Comparison of ENCODE assay signal across 15 mouse cellular contexts in genomic region chr7:117106691-117107191, GRCm38 (mm10).
DNase-seq lines count a peak whose midpoint lies in the region; ATAC-seq and TF ChIP-seq lines count a peak whose summit lies in the region.
"Had no signal": no experiment of that assay in that cellular context is flagged by ENCODE, and none has a peak within 500 bp of the region (broad histone marks: within the 10 kb centered on the region; RNA-seq: fewer than 3 reads in every experiment).

No protein-coding gene starts in this region.

- H3K4me1 ChIP-seq in forebrain, postnatal 0 days (ENCODE audit: insufficient read depth): no peaks in the 10 kb centered on the region; the same call in 1 of the 2 replicates
- H3K4me1 ChIP-seq in forebrain, embryonic 12.5 days: no peaks in the 10 kb centered on the region
- no peaks in the 10 kb centered on the region for H3K4me1 ChIP-seq in hindbrain, embryonic 16.5 days (ENCODE audit: control insufficient read depth, insufficient read depth, low read depth, low read length)
- no peaks in the 10 kb centered on the region for H3K4me1 ChIP-seq in midbrain, embryonic 11.5 days (ENCODE audit: control insufficient read depth, insufficient read depth, low read length)
- H3K4me1 ChIP-seq: hindbrain, embryonic 13.5 days; liver, embryonic 15.5 days; neural tube, embryonic 15.5 days had no signal

- H3K27me3 ChIP-seq in forebrain, postnatal 0 days (ENCODE audit: insufficient read depth, low read length): no peaks in the 10 kb centered on the region
- H3K27me3 ChIP-seq in forebrain, embryonic 12.5 days: no peaks in the 10 kb centered on the region
- H3K27me3 ChIP-seq in hindbrain, embryonic 16.5 days (replicated peaks; ENCODE audit: control insufficient read depth, insufficient read depth, low read length): no peaks in the 10 kb centered on the region
- no peaks in the 10 kb centered on the region for H3K27me3 ChIP-seq in midbrain, embryonic 11.5 days (ENCODE audit: control insufficient read depth, insufficient read depth, low read length)
- H3K27me3 ChIP-seq: hindbrain, embryonic 13.5 days; liver, embryonic 15.5 days; neural tube, embryonic 15.5 days had no signal

- DNase-seq in forebrain, postnatal 0 days: peak; percentile 71
- peak; percentile 51 for DNase-seq in layer of hippocampus, adult 9-10 months (ENCODE audit: low spot score)
- DNase-seq in left cerebral cortex, postnatal 25 days (ENCODE audit: low spot score in 2 of 2): peak; percentile 67 to 96
- no peak for DNase-seq in midbrain, embryonic 11.5 days (ENCODE audit: low spot score, missing footprints)
- no peak for DNase-seq in ovary, adult 18-20 months (ENCODE audit: low spot score)
- DNase-seq: adrenal gland, postnatal 14 days; cerebellum, adult 11-12 months had no signal

- H3K36me3 ChIP-seq in forebrain, postnatal 0 days (ENCODE audit: insufficient read depth): no peaks in the 10 kb centered on the region
- H3K36me3 ChIP-seq in forebrain, embryonic 12.5 days (replicated peaks): no peaks in the 10 kb centered on the region
- no peaks in the 10 kb centered on the region for H3K36me3 ChIP-seq in hindbrain, embryonic 16.5 days (ENCODE audit: control insufficient read depth, insufficient read depth, low read length)
- no peaks in the 10 kb centered on the region for H3K36me3 ChIP-seq in midbrain, embryonic 11.5 days (ENCODE audit: control insufficient read depth, insufficient read depth, low read length)
- H3K36me3 ChIP-seq: G1E; hindbrain, embryonic 13.5 days; liver, embryonic 15.5 days; neural tube, embryonic 15.5 days had no signal

- no peak overlapping the region for H3K4me2 ChIP-seq in forebrain, postnatal 0 days (ENCODE audit: low read depth)
- no peak overlapping the region for H3K4me2 ChIP-seq in forebrain, embryonic 12.5 days
- H3K4me2 ChIP-seq in hindbrain, embryonic 16.5 days (ENCODE audit: low read length): no peak overlapping the region
- H3K4me2 ChIP-seq in midbrain, embryonic 11.5 days: no peak overlapping the region
- H3K4me2 ChIP-seq: hindbrain, embryonic 13.5 days; liver, embryonic 15.5 days; neural tube, embryonic 15.5 days had no signal

- no peak overlapping the region for H3K4me3 ChIP-seq in forebrain, postnatal 0 days (ENCODE audit: low read depth, low read length)
- H3K4me3 ChIP-seq in forebrain, embryonic 12.5 days (replicated peaks): no peak overlapping the region
- H3K4me3 ChIP-seq in hindbrain, embryonic 16.5 days (ENCODE audit: low read length): no peak overlapping the region
- H3K4me3 ChIP-seq in midbrain, embryonic 11.5 days (ENCODE audit: low read depth, low read length): no peak overlapping the region
- H3K4me3 ChIP-seq: hindbrain, embryonic 13.5 days; liver, embryonic 15.5 days; neural tube, embryonic 15.5 days had no signal

- 62% methylated on average over 7 of the region's 7 CpGs for WGBS in forebrain, postnatal 0 days
- WGBS in forebrain, embryonic 12.5 days: 94% methylated on average over 7 of the region's 7 CpGs
- WGBS in hindbrain, embryonic 16.5 days: 80% methylated on average over 7 of the region's 7 CpGs
- WGBS in midbrain, embryonic 11.5 days: 89% methylated on average over 7 of the region's 7 CpGs

- H3K9ac ChIP-seq in forebrain, postnatal 0 days: no peak overlapping the region
- no peak overlapping the region for H3K9ac ChIP-seq in forebrain, embryonic 12.5 days
- H3K9ac ChIP-seq in hindbrain, embryonic 16.5 days (ENCODE audit: low read depth, low read length): no peak overlapping the region
- H3K9ac ChIP-seq in midbrain, embryonic 11.5 days (ENCODE audit: low read length): no peak overlapping the region
- H3K9ac ChIP-seq: hindbrain, embryonic 13.5 days; liver, embryonic 15.5 days; neural tube, embryonic 15.5 days had no signal

- no peak for TF ChIP-seq CTCF in forebrain, postnatal 0 days (IDR thresholded peaks at IDR 0.05; ENCODE audit: low read depth)

- no peaks in the 10 kb centered on the region for H3K9me3 ChIP-seq in forebrain, postnatal 0 days (ENCODE audit: low read length)
- H3K9me3 ChIP-seq in forebrain, embryonic 12.5 days: no peaks in the 10 kb centered on the region
- H3K9me3 ChIP-seq in hindbrain, embryonic 16.5 days (ENCODE audit: control insufficient read depth, low read length): no peaks in the 10 kb centered on the region
- H3K9me3 ChIP-seq in midbrain, embryonic 11.5 days (ENCODE audit: control insufficient read depth, low read length): no peaks in the 10 kb centered on the region
- H3K9me3 ChIP-seq: hindbrain, embryonic 13.5 days; liver, embryonic 15.5 days; neural tube, embryonic 15.5 days had no signal

- H3K27ac ChIP-seq in forebrain, postnatal 0 days (ENCODE audit: low read depth, low read length): peak overlapping the region; percentile 70
- no peak overlapping the region for H3K27ac ChIP-seq in forebrain, embryonic 12.5 days
- H3K27ac ChIP-seq in hindbrain, embryonic 16.5 days (ENCODE audit: low read depth, low read length): no peak overlapping the region
- H3K27ac ChIP-seq in midbrain, embryonic 11.5 days (ENCODE audit: low read depth, low read length): no peak overlapping the region
- H3K27ac ChIP-seq: hindbrain, embryonic 13.5 days; liver, embryonic 15.5 days; neural tube, embryonic 15.5 days; stomach, postnatal 0 days had no signal

- intact Hi-C loops in left cerebral cortex, postnatal 25 days (cut with DNase I): loop anchor here (1.0 to 10.0 kb wide), 8 partner anchors 40 to 808 kb away; no protein-coding TSS in a partner anchor

- peak; percentile 87 for ATAC-seq in forebrain, postnatal 0 days
- ATAC-seq in forebrain, embryonic 12.5 days (ENCODE audit: low FRiP score): no peak
- ATAC-seq in hindbrain, embryonic 16.5 days: no peak
- ATAC-seq in midbrain, embryonic 11.5 days (ENCODE audit: low FRiP score): no peak
- no peak for ATAC-seq in CD4-positive, CD25-positive, alpha-beta regulatory T cell, adult 4 months

Comparison
In these comparisons a context has a peak if more than half of its experiments do, and no peak if none do; other contexts are left out.
1. DNase-seq: peak in forebrain, postnatal 0 days (single experiment), layer of hippocampus, adult 9-10 months (single experiment) and left cerebral cortex, postnatal 25 days (2 of 2); none in midbrain, embryonic 11.5 days (single experiment) and ovary, adult 18-20 months (single experiment).